Mouse (Mus musculus) adipocyte (in vitro differentiated cells): Measurements from ENCODE around the gene Tmem25.

Source experiments
- DNase-seq: peaks from one replicate; pipeline ENCODE4 v3.0.0-alpha.2; 2016; ENCODE audit warnings: low spot score

Gene Tmem25

DNA sequence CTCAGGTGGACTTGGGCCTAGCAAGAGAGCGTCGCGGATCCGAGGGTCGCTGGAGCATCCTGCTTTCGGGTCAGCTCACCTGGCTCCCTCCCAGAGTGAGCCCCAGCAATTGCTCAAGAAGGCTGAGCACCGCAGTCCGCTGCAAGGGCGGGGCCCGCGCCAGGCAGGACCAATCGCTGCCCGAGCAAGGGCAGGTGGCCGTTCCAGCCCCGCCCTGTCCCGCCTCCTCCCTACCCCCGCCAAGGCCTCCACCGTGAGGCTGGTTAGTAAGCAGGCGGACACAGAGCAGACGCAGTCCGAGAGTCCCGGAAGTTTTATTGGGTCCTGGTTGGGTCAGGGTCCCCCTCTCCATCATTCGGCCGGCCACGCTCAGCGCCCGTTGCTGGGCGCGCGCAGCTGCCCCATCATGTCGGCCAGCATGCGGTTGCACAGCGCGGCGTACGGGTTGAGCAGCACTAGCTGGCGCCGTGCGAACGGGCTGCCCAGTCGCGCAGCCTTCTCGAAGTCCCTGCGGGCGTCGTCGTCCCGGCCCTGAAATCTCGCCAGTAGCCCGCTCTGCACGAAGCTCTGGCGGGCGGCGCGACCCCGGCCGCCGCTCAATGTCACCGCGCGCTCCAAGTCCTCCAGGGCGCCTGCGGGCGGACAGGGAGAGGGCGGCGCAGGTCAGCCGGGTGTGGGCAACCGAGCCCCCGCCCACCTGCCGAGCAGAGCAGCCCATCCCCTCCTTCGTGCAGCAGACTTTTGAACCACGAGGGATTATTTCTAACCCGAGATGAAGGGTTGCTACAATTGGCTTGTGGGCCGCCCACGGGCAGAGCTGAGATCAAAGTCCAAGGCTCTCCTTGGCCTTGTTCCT is at the start of gene Tmem25:
Gene Tmem25 (minus strand): TSS at position 206 of the 856 bp plus-strand sequence.
- DNase-seq: no peak

DNA sequence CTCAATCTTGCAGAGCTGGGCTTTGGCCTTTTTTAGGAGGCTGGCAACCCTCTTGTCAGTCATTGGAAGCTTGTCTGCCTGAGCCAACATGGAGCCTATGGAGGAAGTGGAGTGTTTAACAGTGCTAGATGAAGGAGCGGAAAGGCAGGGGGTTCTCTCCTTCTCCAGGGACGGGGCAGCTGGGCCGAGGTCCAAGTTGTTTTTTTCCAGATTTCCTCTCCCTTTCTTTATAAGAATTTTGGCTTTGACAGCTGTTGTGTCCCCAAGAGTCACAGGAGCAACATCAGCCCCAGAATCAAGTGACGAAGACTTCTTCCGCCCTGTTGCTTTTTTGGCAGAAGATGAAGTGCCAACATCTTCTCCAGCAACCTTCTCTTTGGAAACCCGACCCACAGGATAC is 48.3 kb upstream of the Tmem25 start:
- DNase-seq: no peak

- peak; percentile 18 for DNase-seq
These were observed 42.1 kb upstream of the Tmem25 start for GRCm38 (mm10) chr9:44841241-44841640.

DNA sequence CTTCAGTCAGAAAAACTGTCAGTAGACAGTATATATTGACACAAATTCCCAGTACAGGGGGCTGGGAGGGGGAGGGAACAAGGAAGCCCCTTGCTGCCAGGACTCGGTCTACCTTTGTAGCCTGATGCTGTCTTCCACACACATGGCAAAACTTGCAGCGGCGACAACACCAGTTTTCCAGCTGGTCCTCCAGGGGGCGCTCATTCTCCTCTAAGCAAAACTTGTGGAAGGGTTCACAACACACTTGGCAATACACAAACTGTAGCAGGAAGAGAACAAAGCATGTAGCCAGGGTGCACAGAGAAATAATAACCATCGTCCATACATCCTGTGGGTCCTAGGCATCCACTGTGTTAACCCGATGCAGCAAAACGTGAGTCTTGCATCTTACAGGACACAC is 37.3 kb upstream of the Tmem25 start:
- DNase-seq: peak; percentile 82

DNA sequence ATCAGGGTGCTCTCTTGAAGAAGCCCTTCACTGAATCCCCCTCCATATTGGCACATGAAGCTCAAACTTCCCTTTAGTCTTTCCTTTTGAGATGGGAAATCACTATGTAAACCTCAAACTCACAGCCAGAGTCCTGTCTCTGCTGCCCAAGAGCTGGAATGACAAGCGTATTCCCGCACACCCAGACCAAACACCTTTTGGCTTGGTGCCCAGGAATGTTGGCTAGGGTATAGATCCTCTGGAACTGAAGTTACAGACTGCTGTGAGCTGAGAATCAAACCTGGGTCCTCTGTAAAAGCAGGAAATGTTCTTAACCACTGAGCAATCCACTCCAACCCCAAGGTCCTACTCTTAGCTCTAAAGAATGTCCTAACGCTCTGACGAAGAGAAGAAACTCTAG is 33.2 kb upstream of the Tmem25 start:
- peak; percentile 5 for DNase-seq

DNA sequence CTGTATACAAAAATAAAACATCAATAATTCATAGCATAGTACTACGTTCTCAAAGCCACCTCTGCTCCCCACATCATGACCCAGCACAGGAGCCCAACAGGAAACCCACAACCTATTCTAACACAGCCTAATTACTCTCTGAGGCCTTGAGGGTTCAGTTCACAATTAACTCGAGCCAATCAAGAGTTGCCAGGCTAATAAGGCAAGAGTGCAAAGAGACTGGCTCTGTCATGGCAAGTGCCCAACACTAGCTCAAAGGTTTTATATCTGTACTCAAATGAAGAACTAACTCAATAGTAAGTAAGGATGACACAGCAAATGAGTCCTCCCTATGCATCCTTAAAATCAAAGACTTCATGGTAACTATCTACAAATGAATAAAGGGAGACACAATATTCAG is 31.4 kb upstream of the Tmem25 start:
- DNase-seq: no peak

DNA sequence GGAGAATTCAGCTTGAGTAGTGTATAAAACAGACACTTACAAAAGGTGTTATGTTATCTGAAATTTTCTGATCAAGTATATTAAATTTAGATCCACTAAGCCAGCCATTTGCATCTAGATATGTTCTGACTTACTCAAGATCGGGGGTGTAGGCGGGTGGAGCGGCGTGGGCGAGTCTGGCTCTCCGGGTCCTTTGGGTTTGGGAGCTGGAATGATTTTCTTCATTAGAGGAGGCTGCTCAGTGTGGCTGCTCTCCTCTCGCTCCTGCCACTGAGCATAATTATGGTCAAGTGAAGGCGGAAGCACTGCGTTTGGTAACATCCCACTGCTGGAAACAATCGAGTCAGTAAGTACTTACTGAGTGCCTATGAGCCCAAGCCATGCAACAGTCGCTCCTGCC is 29.8 kb upstream of the Tmem25 start:
- no peak for DNase-seq

GRCm38 (mm10) chr9:44826660-44827059 is 27.6 kb upstream of the Tmem25 start:
- DNase-seq: no peak

- no peak for DNase-seq
These were observed 21.1 kb upstream of the Tmem25 start for GRCm38 (mm10) chr9:44819920-44820827.

DNA sequence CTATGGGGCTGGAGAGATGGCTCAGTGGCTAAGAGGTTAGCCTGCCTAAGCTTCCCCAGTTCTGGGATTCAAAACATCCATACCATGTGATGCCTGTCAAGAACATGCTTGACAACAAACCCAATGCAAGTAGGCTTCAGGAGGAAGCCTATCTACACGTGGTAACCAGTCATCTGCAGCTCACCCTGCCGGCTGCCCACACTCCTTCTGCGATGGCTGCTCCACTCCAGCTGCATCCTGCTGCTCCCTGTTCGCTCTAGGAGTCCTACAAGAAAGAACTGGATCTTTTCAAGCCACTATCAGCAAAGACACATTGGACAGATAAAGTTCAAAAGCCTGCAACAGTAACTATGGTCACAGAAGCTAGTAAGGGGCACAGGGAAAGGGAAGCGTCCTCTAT is 18.4 kb upstream of the Tmem25 start:
- DNase-seq: no peak

DNA sequence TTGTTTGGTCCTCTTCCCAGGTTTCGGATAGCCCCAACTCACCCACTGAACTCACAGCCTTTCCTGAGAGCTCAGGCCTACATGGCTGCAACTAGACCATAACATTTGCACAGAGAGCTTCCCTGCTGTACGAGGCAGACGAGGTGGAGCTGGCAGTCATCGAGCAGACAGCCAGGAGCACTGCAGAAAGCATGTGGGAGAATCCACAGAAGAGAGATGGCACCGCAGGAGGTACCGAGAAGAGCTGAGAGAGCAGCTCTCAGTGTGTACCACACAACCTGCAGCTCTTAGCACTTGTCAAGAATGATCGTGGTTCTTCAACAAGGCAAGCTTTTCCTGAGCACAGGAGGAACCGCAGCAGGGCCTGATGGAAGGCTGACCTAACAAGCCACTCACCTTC is 15.1 kb upstream of the Tmem25 start:
- DNase-seq: no peak

DNA sequence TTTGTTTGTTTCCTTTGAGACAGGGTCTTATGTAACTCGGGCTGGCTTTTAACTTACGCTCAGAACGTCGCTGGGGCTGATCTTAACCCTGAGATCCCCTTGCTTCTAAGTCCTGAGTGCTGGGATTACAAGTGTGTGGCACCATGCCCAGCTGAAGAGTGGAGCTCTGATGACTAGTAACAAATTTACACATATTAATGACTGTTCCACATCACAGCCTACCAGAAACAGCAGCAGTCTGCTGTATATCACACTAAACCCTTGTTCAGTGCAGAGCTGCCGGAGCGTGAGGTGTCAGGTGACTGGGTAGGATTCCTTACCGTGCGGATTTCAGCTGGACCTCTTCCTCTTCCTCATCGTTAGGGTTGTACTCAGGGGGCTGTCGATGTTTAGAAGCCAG is 11.2 kb upstream of the Tmem25 start:
- DNase-seq: no peak

- no peak for DNase-seq
These were observed 8.7 kb upstream of the Tmem25 start for GRCm38 (mm10) chr9:44807778-44808177.

DNA sequence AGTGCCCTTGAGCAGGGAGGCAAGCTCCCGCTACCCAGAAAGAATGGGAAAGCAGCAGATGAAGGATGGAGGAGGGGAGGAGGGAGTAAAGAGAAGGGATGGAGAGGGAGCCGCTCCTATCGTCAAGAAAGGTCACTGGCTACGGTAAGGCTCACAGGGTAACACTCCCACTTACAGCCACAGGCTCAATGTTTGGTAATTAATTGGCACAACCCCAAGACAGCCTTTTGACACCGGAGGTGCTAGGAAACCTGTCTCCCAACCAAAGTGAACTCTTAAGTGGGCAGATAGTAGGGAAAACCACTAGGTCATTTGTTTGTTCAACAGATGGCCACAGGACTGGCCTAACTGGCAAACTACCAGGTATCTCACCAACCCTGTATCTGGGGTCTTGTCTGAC is 8.0 kb upstream of the Tmem25 start:
- DNase-seq: no peak

DNA sequence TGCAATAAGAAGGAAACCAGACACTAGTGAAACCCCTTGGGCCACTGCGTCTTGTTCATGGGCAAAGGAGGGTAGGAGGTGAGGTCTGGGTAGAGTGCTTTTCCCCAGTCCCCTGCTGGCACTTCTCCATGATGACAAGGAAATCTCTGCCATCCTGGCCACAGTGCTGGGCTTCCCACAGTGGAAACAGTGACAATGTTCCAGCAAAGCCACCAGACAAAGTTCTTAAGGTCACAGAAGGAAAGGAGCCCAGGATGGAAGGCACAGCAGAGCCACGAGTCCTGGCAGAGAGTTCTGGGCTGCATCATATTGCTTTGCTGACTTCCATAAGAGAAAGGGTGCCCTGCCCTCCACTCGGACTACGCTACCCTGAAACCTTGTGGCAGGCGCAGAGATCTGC is 6.4 kb upstream of the Tmem25 start:
- no peak for DNase-seq

- no peak for DNase-seq
These were observed 5.6 kb upstream of the Tmem25 start for GRCm38 (mm10) chr9:44804678-44805077.

GRCm38 (mm10) chr9:44802808-44803450 is 3.8 kb upstream of the Tmem25 start, which contains the start of gene Ttc36:
Ttc36 (minus strand) TSS chr9:44803072.
- peak; percentile 16 for DNase-seq

- no peak for DNase-seq
These were observed 2.6 kb upstream of the Tmem25 start for GRCm38 (mm10) chr9:44801669-44802068.

GRCm38 (mm10) chr9:44799958-44800324 is 834 bp upstream of the Tmem25 start:
- DNase-seq: no peak

DNA sequence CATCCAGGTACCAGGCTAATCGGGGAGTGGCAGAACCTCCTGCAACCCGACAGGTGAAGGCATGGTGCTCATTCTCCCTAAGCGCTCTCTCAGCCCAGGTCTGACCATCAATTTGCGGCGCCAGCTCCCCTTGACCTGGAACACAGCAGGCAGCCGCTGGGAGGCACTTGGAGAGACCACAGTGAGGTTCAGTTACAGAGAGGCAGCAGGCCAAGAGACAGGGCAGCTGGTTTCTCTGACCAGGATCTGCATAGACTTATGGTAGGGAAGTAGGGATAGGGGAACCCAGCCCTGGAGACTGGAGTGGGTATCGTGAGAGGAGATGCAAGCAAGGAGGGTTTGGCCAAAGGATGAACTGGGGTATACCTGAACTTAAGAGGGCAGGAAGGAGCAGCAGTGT is 809 bp downstream of the Tmem25 start:
- no peak for DNase-seq

DNA sequence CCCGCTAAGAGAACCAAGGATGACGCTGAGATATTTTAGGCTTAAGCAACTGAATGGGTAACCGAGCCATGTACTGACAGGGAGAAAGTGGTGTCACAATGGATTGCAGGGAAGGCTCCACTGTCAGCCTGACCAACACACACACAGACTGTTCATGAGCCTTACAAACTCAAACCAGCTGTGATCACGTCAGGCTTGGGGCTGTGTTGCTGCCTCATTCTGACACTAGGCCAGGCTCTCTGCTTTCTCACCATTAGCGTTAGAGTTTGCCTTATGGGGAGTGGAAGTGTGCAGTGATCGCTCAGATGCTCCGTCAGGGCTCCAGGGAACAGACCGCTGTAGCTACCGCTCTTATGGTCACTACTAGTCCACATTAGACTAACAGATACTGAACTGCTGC is 6.3 kb downstream of the Tmem25 start:
- DNase-seq: no peak
